Mouse (Mus musculus): ENCODE measurements at regions not wholly inside any gene's neighbourhood (a gene's known extent, or its start where the extent isn't known, plus 50 kb on each side); places are given as distances from the start of the nearest gene placed in this dataset.

DNA sequence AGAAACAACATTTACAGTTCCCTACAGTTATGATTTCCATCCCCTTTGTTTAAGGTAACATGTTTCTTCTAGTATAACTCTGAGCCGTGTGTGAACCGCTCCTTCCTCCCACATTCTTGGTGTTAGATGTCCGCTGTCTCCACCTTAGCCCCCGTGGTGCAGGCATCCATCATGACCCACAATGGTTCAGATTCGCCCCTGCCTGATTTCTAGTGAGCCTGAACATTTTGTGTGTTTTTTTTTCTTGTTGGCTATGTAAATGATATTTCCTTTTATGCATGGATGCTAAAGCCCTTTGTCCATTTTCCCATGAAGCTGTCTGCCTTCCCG, 229.5 kb downstream of the Prdm2 start:
- Histone ChIP-seq H3K27me3 (ENCODE audit: control insufficient read depth, insufficient read depth, low read depth, low read length) (no peaks in the 10 kb centered on the region), H3K9ac (ENCODE audit: low read depth, low read length) (no peak overlapping the region), H3K9me3 (replicated peaks; ENCODE audit: control insufficient read depth, low read length) (no peaks in the 10 kb centered on the region; the same call in 1 of the 2 replicates), H3K4me1 (ENCODE audit: control insufficient read depth, low read depth, low read length) (no peaks in the 10 kb centered on the region), H3K27ac (ENCODE audit: low read length) (no peak overlapping the region), H3K36me3 (ENCODE audit: control insufficient read depth, insufficient read depth) (no peaks in the 10 kb centered on the region), H3K4me3 (ENCODE audit: low read depth, low read length) (no peak overlapping the region), H3K4me2 (ENCODE audit: low read depth, low read length) (no peak overlapping the region)
- 54% methylated on average over 6 of the region's 6 CpGs for WGBS (ENCODE audit: insufficient replicate concordance)
- no peak for ATAC-seq (ENCODE audit: low read depth)

DNA sequence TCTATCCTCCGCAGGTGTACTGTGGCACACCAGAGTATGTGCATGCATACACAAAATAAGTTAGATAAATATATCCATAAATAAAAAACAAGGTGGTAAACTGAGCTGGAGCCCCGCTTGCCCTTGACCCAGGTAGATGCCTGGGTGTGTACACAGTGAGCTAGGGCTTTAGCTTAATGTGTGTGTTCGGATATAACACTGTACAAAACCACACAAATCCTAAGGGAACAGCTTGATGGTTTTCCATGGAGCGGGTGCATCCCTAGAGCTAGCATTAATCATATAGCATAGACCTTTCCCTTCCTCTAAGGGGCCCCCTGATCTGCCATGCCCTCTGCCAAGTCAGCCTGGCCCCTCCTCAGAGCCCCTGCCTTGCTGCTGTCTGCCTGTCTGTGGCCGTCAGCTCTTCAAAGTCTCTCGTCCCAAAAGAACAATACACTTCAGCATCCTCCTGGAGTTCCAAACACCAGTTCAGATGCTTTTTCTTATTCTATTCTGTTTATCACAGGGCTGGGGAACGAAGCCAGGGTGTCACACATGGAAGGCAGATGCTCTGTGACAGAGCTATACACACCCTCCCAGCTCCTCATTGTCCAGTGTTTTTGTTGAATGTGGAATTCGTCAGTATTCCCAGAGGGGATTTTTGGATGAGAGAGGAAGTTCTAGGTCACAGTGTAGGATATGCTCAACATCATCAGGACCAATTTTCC, 230.1 kb downstream of the Prdm2 start:
- no peaks in the 10 kb centered on the region for H3K27me3 ChIP-seq (ENCODE audit: control insufficient read depth, insufficient read depth, low read depth, low read length)
- no peaks in the 10 kb centered on the region; the same call in 1 of the 2 replicates for H3K9me3 ChIP-seq (replicated peaks; ENCODE audit: control insufficient read depth, low read length)
- H3K4me1 ChIP-seq (ENCODE audit: control insufficient read depth, low read depth, low read length): no peaks in the 10 kb centered on the region
- 47% methylated on average over 8 of the region's 8 CpGs for WGBS (ENCODE audit: insufficient replicate concordance)
- no peak overlapping the region for H3K4me3 ChIP-seq (ENCODE audit: low read depth, low read length)
- no peak overlapping the region for H3K9ac ChIP-seq (ENCODE audit: low read depth, low read length)
- no peak for ATAC-seq (ENCODE audit: low read depth)
- H3K4me2 ChIP-seq (ENCODE audit: low read depth, low read length): no peak overlapping the region
- no peaks in the 10 kb centered on the region for H3K36me3 ChIP-seq (ENCODE audit: control insufficient read depth, insufficient read depth)
- no peak overlapping the region for H3K27ac ChIP-seq (ENCODE audit: low read length)

DNA sequence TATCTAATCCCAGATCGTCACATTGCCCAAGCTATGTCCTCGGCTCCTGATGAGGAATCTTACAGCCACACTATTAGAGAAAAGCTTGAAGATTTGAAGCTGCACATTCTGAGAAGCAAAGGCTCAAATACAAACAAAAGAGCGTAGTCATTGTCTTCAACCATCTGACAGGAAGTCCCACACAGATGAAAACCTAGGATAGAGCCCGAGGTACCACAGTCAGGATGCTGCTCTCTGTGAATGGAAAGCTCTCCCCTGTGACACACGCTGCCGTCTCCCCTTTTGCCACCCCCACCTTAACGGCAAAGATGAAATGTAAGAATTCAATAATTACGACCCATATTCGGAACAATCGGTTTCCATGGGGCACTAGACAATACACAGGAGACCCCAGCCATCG, 237.2 kb downstream of the Prdm2 start:
- Histone ChIP-seq H3K9me3 (replicated peaks; ENCODE audit: control insufficient read depth, low read length) (no peaks in the 10 kb centered on the region; the same call in 1 of the 2 replicates), H3K36me3 (ENCODE audit: control insufficient read depth, insufficient read depth) (no peaks in the 10 kb centered on the region), H3K4me3 (ENCODE audit: low read depth, low read length) (no peak overlapping the region), H3K9ac (ENCODE audit: low read depth, low read length) (no peak overlapping the region), H3K27ac (ENCODE audit: low read length) (no peak overlapping the region), H3K4me2 (ENCODE audit: low read depth, low read length) (no peak overlapping the region), H3K27me3 (ENCODE audit: control insufficient read depth, insufficient read depth, low read depth, low read length) (no peaks in the 10 kb centered on the region), H3K4me1 (ENCODE audit: control insufficient read depth, low read depth, low read length) (no peaks in the 10 kb centered on the region)
- no peak for ATAC-seq (ENCODE audit: low read depth)
- 32% methylated on average over 11 of the region's 11 CpGs for WGBS (ENCODE audit: insufficient replicate concordance)

DNA sequence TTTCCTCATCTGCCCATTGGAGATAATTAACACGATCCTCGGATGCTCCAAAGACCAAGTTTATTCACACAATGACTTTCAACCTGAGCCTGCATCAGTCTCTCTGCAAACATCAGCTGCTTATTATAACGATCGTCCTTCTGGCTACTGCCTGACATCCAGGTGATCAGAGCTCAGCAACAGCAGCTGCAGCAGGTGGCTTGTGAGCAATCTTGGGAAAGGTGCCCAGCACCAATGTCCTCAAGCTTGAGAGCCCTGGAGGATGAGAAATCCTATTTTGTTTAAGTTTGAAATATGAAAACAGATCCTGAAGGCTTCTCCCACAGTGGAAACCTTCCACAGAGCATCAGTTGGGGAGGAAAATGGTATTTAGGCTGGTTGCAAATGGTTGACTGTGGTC, 242.8 kb downstream of the Prdm2 start:
- no peaks in the 10 kb centered on the region for H3K9me3 ChIP-seq (replicated peaks; ENCODE audit: control insufficient read depth, low read length)
- no peaks in the 10 kb centered on the region for H3K27me3 ChIP-seq (ENCODE audit: control insufficient read depth, insufficient read depth, low read depth, low read length)
- H3K36me3 ChIP-seq (ENCODE audit: control insufficient read depth, insufficient read depth): no peaks in the 10 kb centered on the region
- H3K4me2 ChIP-seq (ENCODE audit: low read depth, low read length): no peak overlapping the region
- H3K4me1 ChIP-seq (ENCODE audit: control insufficient read depth, low read depth, low read length): no peaks in the 10 kb centered on the region
- no peak overlapping the region for H3K9ac ChIP-seq (ENCODE audit: low read depth, low read length)
- no peak overlapping the region for H3K4me3 ChIP-seq (ENCODE audit: low read depth, low read length)
- 66% methylated on average over 4 of the region's 4 CpGs for WGBS (ENCODE audit: insufficient replicate concordance)
- ATAC-seq (ENCODE audit: low read depth): no peak
- H3K27ac ChIP-seq (ENCODE audit: low read length): no peak overlapping the region

DNA sequence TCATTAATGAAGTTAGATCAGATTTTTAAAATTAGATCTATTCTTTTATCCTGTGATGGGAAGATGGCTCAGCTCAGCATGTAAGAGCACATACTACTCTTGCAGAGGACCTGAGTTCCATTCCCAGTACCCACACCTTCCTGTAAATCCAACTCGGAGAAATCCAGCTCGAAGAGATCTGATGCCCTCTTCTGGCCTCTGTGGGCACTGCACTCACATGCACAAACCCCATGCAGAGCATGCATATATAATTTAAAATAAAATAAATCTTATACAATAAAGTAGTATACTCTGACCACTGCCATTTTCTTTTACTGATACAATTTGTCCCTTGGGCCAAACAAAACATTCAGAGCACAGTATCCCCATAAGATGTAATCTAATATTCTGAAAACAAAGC, 245.2 kb downstream of the Prdm2 start:
- no peak for ATAC-seq (ENCODE audit: low read depth)
- WGBS (ENCODE audit: insufficient replicate concordance): 59% methylated on average over 2 of the region's 2 CpGs

DNA sequence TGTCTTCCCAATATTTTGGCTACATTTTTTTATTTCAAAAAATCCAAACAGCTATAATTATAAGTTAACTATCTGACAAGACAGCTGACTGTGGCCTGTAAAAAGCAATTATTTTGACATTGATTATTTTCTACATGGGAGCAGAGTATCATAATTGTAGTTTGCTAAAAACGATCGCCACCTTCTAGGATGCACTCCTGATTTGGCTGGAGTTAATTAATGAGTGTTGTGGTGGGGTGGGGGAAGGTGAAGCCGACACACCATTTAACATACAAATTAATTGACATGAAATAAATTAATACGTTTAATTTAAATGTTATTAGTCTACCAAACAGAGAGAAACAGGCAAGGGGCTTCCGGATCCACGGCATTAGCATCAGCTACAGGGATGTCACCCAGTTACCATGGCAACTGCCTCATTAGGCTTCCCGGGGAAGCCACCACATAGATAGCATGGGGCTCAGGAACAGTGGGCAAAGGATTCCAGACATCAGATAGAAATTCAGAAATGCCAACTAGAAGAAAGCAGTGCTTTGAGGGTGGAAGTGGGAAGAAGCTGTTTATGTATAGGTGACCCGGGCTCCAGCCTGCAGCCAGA, 255.9 kb downstream of the Prdm2 start:
- Histone ChIP-seq H3K4me1 (ENCODE audit: control insufficient read depth, low read depth, low read length) (no peaks in the 10 kb centered on the region), H3K4me2 (ENCODE audit: low read depth, low read length) (no peak overlapping the region), H3K9ac (ENCODE audit: low read depth, low read length) (no peak overlapping the region), H3K36me3 (ENCODE audit: control insufficient read depth, insufficient read depth) (no peaks in the 10 kb centered on the region), H3K27me3 (ENCODE audit: control insufficient read depth, insufficient read depth, low read depth, low read length) (no peaks in the 10 kb centered on the region), H3K4me3 (ENCODE audit: low read depth, low read length) (no peak overlapping the region), H3K9me3 (replicated peaks; ENCODE audit: control insufficient read depth, low read length) (no peaks in the 10 kb centered on the region; the same call in 1 of the 2 replicates), H3K27ac (ENCODE audit: low read length) (no peak overlapping the region)
- ATAC-seq (ENCODE audit: low read depth): no peak
- WGBS (ENCODE audit: insufficient replicate concordance): 54% methylated on average over 8 of the region's 8 CpGs

More for the DNA sequence above, 245.2 kb downstream of the Prdm2 start:
- no peak overlapping the region for H3K27ac ChIP-seq (ENCODE audit: low read length)
- H3K27me3 ChIP-seq (ENCODE audit: control insufficient read depth, insufficient read depth, low read depth, low read length): no peaks in the 10 kb centered on the region
- H3K4me3 ChIP-seq (ENCODE audit: low read depth, low read length): no peak overlapping the region
- H3K9ac ChIP-seq (ENCODE audit: low read depth, low read length): no peak overlapping the region
- H3K4me1 ChIP-seq (ENCODE audit: control insufficient read depth, low read depth, low read length): no peaks in the 10 kb centered on the region
- H3K36me3 ChIP-seq (ENCODE audit: control insufficient read depth, insufficient read depth): no peaks in the 10 kb centered on the region
- no peaks in the 10 kb centered on the region for H3K9me3 ChIP-seq (replicated peaks; ENCODE audit: control insufficient read depth, low read length)
- no peak overlapping the region for H3K4me2 ChIP-seq (ENCODE audit: low read depth, low read length)

DNA sequence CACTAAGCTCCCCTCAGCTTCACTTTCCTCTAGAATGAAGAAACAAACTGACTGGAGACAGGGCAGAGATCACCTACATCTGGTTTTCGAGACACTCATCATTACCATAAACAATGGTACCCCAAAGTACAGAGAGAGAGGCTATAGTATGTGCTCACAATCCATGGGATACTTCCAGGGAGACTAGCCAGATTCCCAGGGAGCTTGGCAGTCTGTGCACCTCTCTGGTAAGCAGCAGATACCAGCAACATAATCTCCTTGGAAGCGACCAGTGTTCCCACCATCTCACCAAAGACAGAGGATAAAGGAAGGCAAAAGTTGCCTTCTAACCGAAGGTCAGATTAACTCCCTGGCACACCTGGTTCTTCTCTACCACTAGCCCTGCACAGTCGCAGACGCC, 256.4 kb downstream of the Prdm2 start:
- H3K9ac ChIP-seq (ENCODE audit: low read depth, low read length): no peak overlapping the region
- no peaks in the 10 kb centered on the region for H3K36me3 ChIP-seq (ENCODE audit: control insufficient read depth, insufficient read depth)
- no peak overlapping the region for H3K27ac ChIP-seq (ENCODE audit: low read length)
- H3K4me3 ChIP-seq (ENCODE audit: low read depth, low read length): no peak overlapping the region
- H3K9me3 ChIP-seq (replicated peaks; ENCODE audit: control insufficient read depth, low read length): no peaks in the 10 kb centered on the region; the same call in 1 of the 2 replicates
- ATAC-seq (ENCODE audit: low read depth): no peak
- no peaks in the 10 kb centered on the region for H3K27me3 ChIP-seq (ENCODE audit: control insufficient read depth, insufficient read depth, low read depth, low read length)
- H3K4me2 ChIP-seq (ENCODE audit: low read depth, low read length): no peak overlapping the region
- WGBS (ENCODE audit: insufficient replicate concordance): 62% methylated on average over 5 of the region's 5 CpGs
- no peaks in the 10 kb centered on the region for H3K4me1 ChIP-seq (ENCODE audit: control insufficient read depth, low read depth, low read length)

DNA sequence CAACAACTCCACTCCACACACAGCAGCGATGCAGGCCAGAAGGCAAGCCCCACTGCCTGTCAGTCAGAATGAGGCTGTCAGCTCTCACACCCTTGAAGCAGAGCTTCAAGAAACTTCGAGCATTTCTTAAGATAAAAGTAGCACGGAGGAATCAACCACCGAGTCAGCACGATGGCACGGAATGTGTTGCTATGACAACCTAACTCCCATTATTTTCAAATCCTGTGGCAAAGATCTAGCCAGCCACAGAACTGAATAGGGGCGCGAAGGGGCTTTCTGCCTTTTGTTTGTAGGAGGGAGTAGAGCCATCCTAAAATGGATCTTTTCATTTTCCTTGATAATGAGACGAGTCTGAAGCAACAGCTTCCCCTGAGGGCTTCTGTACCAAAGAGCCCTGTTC, 259.1 kb downstream of the Prdm2 start:
- no peaks in the 10 kb centered on the region for H3K36me3 ChIP-seq (ENCODE audit: control insufficient read depth, insufficient read depth)
- no peak overlapping the region for H3K9ac ChIP-seq (ENCODE audit: low read depth, low read length)
- H3K4me1 ChIP-seq (ENCODE audit: control insufficient read depth, low read depth, low read length): no peaks in the 10 kb centered on the region
- ATAC-seq (ENCODE audit: low read depth): no peak
- no peak overlapping the region for H3K27ac ChIP-seq (ENCODE audit: low read length)
- H3K9me3 ChIP-seq (replicated peaks; ENCODE audit: control insufficient read depth, low read length): no peaks in the 10 kb centered on the region
- H3K4me3 ChIP-seq (ENCODE audit: low read depth, low read length): no peak overlapping the region
- no peak overlapping the region for H3K4me2 ChIP-seq (ENCODE audit: low read depth, low read length)
- WGBS (ENCODE audit: insufficient replicate concordance): 65% methylated on average over 9 of the region's 9 CpGs
- no peaks in the 10 kb centered on the region for H3K27me3 ChIP-seq (ENCODE audit: control insufficient read depth, insufficient read depth, low read depth, low read length)

DNA sequence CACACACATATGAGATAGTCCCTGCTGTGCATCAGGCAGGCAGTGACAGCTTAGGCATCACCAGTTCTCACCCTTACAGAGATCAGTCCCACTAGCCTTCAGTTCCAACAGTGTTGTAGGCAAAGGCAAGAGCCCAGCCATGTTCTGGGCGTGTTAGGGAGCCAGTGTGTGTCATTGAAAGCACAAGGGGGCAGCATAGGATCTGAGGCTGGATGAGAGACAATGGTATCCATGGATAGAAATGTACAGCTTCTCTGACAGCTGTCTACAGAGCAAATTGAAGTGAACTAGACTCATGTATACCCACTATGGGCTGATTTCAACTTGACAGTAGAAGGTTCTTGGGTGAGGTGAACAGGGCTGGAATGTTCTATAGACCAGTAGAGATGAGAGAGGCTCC, 259.9 kb downstream of the Prdm2 start:
- Histone ChIP-seq H3K9me3 (replicated peaks; ENCODE audit: control insufficient read depth, low read length) (no peaks in the 10 kb centered on the region), H3K36me3 (ENCODE audit: control insufficient read depth, insufficient read depth) (no peaks in the 10 kb centered on the region), H3K9ac (ENCODE audit: low read depth, low read length) (no peak overlapping the region), H3K27ac (ENCODE audit: low read length) (no peak overlapping the region), H3K4me3 (ENCODE audit: low read depth, low read length) (no peak overlapping the region), H3K4me2 (ENCODE audit: low read depth, low read length) (no peak overlapping the region), H3K4me1 (ENCODE audit: control insufficient read depth, low read depth, low read length) (no peaks in the 10 kb centered on the region), H3K27me3 (ENCODE audit: control insufficient read depth, insufficient read depth, low read depth, low read length) (no peaks in the 10 kb centered on the region)
- ATAC-seq (ENCODE audit: low read depth): no peak
- 21% methylated on average over 1 of the region's 1 CpGs for WGBS (ENCODE audit: insufficient replicate concordance)
